Mouse (Mus musculus) kidney, embryonic 16.5 days (tissue): ENCODE results near the gene Gm9507. TPM values are rescaled to one million over a fixed set of nuclear protein-coding genes. Genes with fewer than 3 reads are reported as not detected.

Experiments
- ATAC-seq: fragments of 200-750 bp; cut with Nextera tagmentation; 2 replicates; pipeline ENCODE4 v1.8.0; 2017; ENCODE audit warnings: moderate TSS enrichment; ENCODE audit not compliant: low FRiP score, low TSS enrichment
- H3K27ac ChIP-seq: fragments of 300-500 bp; sonication (generic); 2 replicates; pipeline ENCODE4 v1.5.1; 2014; ENCODE audit warnings: low read length
- H3K27me3 ChIP-seq: fragments of 300-500 bp; sonication (generic); 2 replicates; pipeline ENCODE4 v1.6.1; 2014; ENCODE audit warnings: low read length, control low read depth, mixed read lengths; ENCODE audit not compliant: insufficient read depth
- H3K36me3 ChIP-seq: fragments of 300-500 bp; sonication (generic); 2 replicates; pipeline ENCODE4 v1.6.1; 2014; ENCODE audit warnings: low read length, control low read depth, mixed read lengths; ENCODE audit not compliant: insufficient read depth
- H3K4me1 ChIP-seq: fragments of 300-500 bp; sonication (generic); 2 replicates; pipeline ENCODE4 v1.6.1; 2014; ENCODE audit warnings: low read length, control low read depth, mixed read lengths; ENCODE audit not compliant: insufficient read depth
- H3K4me2 ChIP-seq: fragments of 300-500 bp; sonication (generic); replicated peaks from 2 replicates; pipeline ENCODE4 v1.6.1; 2014; ENCODE audit warnings: low read depth, low read length
- H3K4me3 ChIP-seq: fragments of 300-500 bp; sonication (generic); 2 replicates; pipeline ENCODE4 v1.5.1; 2014; ENCODE audit warnings: mild to moderate bottlenecking, low read length
- H3K9ac ChIP-seq: fragments of 300-500 bp; sonication (generic); replicated peaks from 2 replicates; pipeline ENCODE4 v1.6.1; 2014; ENCODE audit warnings: low read length
- H3K9me3 ChIP-seq: fragments of 300-500 bp; sonication (generic); 2 replicates; pipeline ENCODE4 v1.6.1; 2016; ENCODE audit warnings: low read length, control low read depth
- WGBS: fragments of 180-500 bp; shearing (Covaris S2); extraction: QIAGEN DNeasy Blood & Tissue Kit; methylation state at CpG from one replicate; pipeline ENCODE4 v1.1.7; 2014; 5-methylcytosine and 5-hydroxymethylcytosine counted together
- polyA plus RNA-seq: library from polyadenylated mRNA; unstranded; fragments of >200 nt; fragmentation: Nextera tagmentation; extraction: Ambion mirVana; gene quantifications from 2 replicates; pipeline ENCODE4 v1.2.1, GENCODE M21; 2015

Gm9507 gene
- not detected in 2 replicates for polyA plus RNA-seq

GRCm38 (mm10) chr10:77811743-77812142, at the start of gene Gm9507:
TSS of gene Gm9507 (minus strand) at chr10:77811843.
- WGBS = 78% methylated on average over 3 of the region's 5 CpGs
- no peak for ATAC-seq
- H3K9ac ChIP-seq = no peak within 1 kb of the TSS
- no peaks in the 10 kb centered on the region for H3K4me1 ChIP-seq
- H3K4me3 ChIP-seq = no peak within 1 kb of the TSS
- no peak within 1 kb of the TSS for H3K4me2 ChIP-seq
- H3K27ac ChIP-seq = no peak within 1 kb of the TSS
- H3K36me3 ChIP-seq = no peaks in the 10 kb centered on the region
- no peaks in the 10 kb centered on the region; the same call in 1 of the 2 replicates for H3K9me3 ChIP-seq
- H3K27me3 ChIP-seq = no peaks in the 10 kb centered on the region

- Histone ChIP-seq H3K4me3 (no peak within 1 kb of the TSS), H3K9ac (no peak within 1 kb of the TSS), H3K4me2 (no peak within 1 kb of the TSS), H3K36me3 (no peaks in the 10 kb centered on the region), H3K27me3 (no peaks in the 10 kb centered on the region), H3K27ac (no peak within 1 kb of the TSS), H3K9me3 (no peaks in the 10 kb centered on the region), H3K4me1 (no peaks in the 10 kb centered on the region)
- 72% methylated on average over 8 of the region's 9 CpGs for WGBS
- no peak for ATAC-seq
Observed at GRCm38 (mm10) chr10:77852559-77852958, 40.9 kb upstream of the Gm9507 start, which contains the start of gene Gm10318. TSS of gene Gm10318 (plus strand) at chr10:77852859.

- no peaks in the 10 kb centered on the region for H3K36me3 ChIP-seq
- WGBS = 75% methylated on average over 2 of the region's 2 CpGs
- ATAC-seq = no peak
Observed at GRCm38 (mm10) chr10:77847538-77847937, 35.9 kb upstream of the Gm9507 start.

GRCm38 (mm10) chr10:77846961-77847360, 35.3 kb upstream of the Gm9507 start:
- H3K9ac ChIP-seq = no peak overlapping the region
- ATAC-seq = no peak
- no peaks in the 10 kb centered on the region for H3K36me3 ChIP-seq
- no peak overlapping the region for H3K27ac ChIP-seq
- WGBS = 26% methylated on average over 2 of the region's 2 CpGs
- no peaks in the 10 kb centered on the region for H3K4me1 ChIP-seq
- no peaks in the 10 kb centered on the region for H3K27me3 ChIP-seq
- peaks cover 14% of the 10 kb centered on the region; the same call in 1 of the 2 replicates for H3K9me3 ChIP-seq
- no peak overlapping the region for H3K4me3 ChIP-seq
- H3K4me2 ChIP-seq = no peak overlapping the region

More at GRCm38 (mm10) chr10:77847538-77847937, 35.9 kb upstream of the Gm9507 start:
- Histone ChIP-seq H3K9ac (no peak overlapping the region), H3K4me1 (no peaks in the 10 kb centered on the region), H3K4me2 (no peak overlapping the region), H3K4me3 (no peak overlapping the region), H3K9me3 (peaks cover 14% of the 10 kb centered on the region; the same call in 1 of the 2 replicates), H3K27ac (no peak overlapping the region), H3K27me3 (no peaks in the 10 kb centered on the region)

- Histone ChIP-seq H3K4me2 (no peak within 1 kb of the TSS), H3K27ac (no peak within 1 kb of the TSS), H3K36me3 (no peaks in the 10 kb centered on the region), H3K9ac (no peak within 1 kb of the TSS), H3K27me3 (no peaks in the 10 kb centered on the region), H3K9me3 (peaks cover 14% of the 10 kb centered on the region; the same call in 1 of the 2 replicates), H3K4me3 (no peak within 1 kb of the TSS), H3K4me1 (no peaks in the 10 kb centered on the region)
- no peak for ATAC-seq
- WGBS = 71% methylated on average over 2 of the region's 3 CpGs
Observed at GRCm38 (mm10) chr10:77846503-77846902, 34.9 kb upstream of the Gm9507 start, which contains the start of gene Gm36176. TSS of gene Gm36176 (plus strand) at chr10:77846803.

- WGBS = 71% methylated on average over 6 of the region's 6 CpGs
- ATAC-seq = no peak
- no peak overlapping the region for H3K4me3 ChIP-seq
- H3K9ac ChIP-seq = no peak overlapping the region
- H3K4me1 ChIP-seq = no peaks in the 10 kb centered on the region
- no peaks in the 10 kb centered on the region for H3K36me3 ChIP-seq
- no peak overlapping the region for H3K4me2 ChIP-seq
- peaks cover 6% of the 10 kb centered on the region; the same call in 1 of the 2 replicates for H3K9me3 ChIP-seq
- no peak overlapping the region for H3K27ac ChIP-seq
- no peaks in the 10 kb centered on the region for H3K27me3 ChIP-seq
Observed at GRCm38 (mm10) chr10:77839006-77839405, 27.4 kb upstream of the Gm9507 start.

GRCm38 (mm10) chr10:77835647-77836046, 24.0 kb upstream of the Gm9507 start, which contains the start of gene Krtap10-10:
TSS of gene Krtap10-10 (plus strand) at chr10:77835947.
- Histone ChIP-seq H3K27me3 (no peaks in the 10 kb centered on the region), H3K9me3 (no peaks in the 10 kb centered on the region), H3K36me3 (no peaks in the 10 kb centered on the region), H3K4me2 (no peak within 1 kb of the TSS), H3K4me3 (no peak within 1 kb of the TSS), H3K27ac (no peak within 1 kb of the TSS), H3K4me1 (no peaks in the 10 kb centered on the region), H3K9ac (no peak within 1 kb of the TSS)
- no peak for ATAC-seq
- WGBS = 73% methylated on average over 9 of the region's 9 CpGs

GRCm38 (mm10) chr10:77826951-77827350, 15.3 kb upstream of the Gm9507 start, which contains the start of gene Krtap10-4:
TSS of gene Krtap10-4 (minus strand) at chr10:77827095.
- ATAC-seq = no peak

GRCm38 (mm10) chr10:77819203-77819602, 7.6 kb upstream of the Gm9507 start:
- ATAC-seq = no peak
- no peaks in the 10 kb centered on the region for H3K4me1 ChIP-seq
- no peak overlapping the region for H3K9ac ChIP-seq
- no peak overlapping the region for H3K4me3 ChIP-seq
- H3K9me3 ChIP-seq = no peaks in the 10 kb centered on the region
- no peak overlapping the region for H3K4me2 ChIP-seq
- WGBS = 38% methylated on average over 4 of the region's 4 CpGs
- H3K36me3 ChIP-seq = no peaks in the 10 kb centered on the region
- H3K27ac ChIP-seq = no peak overlapping the region
- H3K27me3 ChIP-seq = no peaks in the 10 kb centered on the region

More at GRCm38 (mm10) chr10:77826951-77827350, 15.3 kb upstream of the Gm9507 start, which contains the start of gene Krtap10-4:
- 69% methylated on average over 6 of the region's 6 CpGs for WGBS
- no peaks in the 10 kb centered on the region for H3K4me1 ChIP-seq
- H3K27me3 ChIP-seq = no peaks in the 10 kb centered on the region
- no peaks in the 10 kb centered on the region for H3K9me3 ChIP-seq
- no peaks in the 10 kb centered on the region for H3K36me3 ChIP-seq
- no peak within 1 kb of the TSS for H3K27ac ChIP-seq
- H3K4me3 ChIP-seq = no peak within 1 kb of the TSS
- no peak within 1 kb of the TSS for H3K9ac ChIP-seq
- H3K4me2 ChIP-seq = no peak within 1 kb of the TSS

- no peaks in the 10 kb centered on the region for H3K27me3 ChIP-seq
- H3K4me1 ChIP-seq = no peaks in the 10 kb centered on the region
- no peak for ATAC-seq
- H3K27ac ChIP-seq = no peak overlapping the region
- 98% methylated on average over 4 of the region's 4 CpGs for WGBS
- no peak overlapping the region for H3K4me2 ChIP-seq
- H3K9ac ChIP-seq = no peak overlapping the region
- no peak overlapping the region for H3K4me3 ChIP-seq
- H3K9me3 ChIP-seq = no peaks in the 10 kb centered on the region
- H3K36me3 ChIP-seq = no peaks in the 10 kb centered on the region
Observed at GRCm38 (mm10) chr10:77818523-77818922, 6.9 kb upstream of the Gm9507 start.
